Mouse (Mus musculus) ES-CJ7 (cell line): ENCODE measurements around the gene Spa17.

Experiments
- DNase-seq: peaks from one replicate; pipeline ENCODE4 v3.0.0; 2011; ENCODE audit warnings: low read depth, low spot score

Spa17 gene

GRCm38 (mm10) chr9:37616770-37617169 lies 3.2 kb upstream of the Spa17 start:
- peak; percentile 51 for DNase-seq

DNA sequence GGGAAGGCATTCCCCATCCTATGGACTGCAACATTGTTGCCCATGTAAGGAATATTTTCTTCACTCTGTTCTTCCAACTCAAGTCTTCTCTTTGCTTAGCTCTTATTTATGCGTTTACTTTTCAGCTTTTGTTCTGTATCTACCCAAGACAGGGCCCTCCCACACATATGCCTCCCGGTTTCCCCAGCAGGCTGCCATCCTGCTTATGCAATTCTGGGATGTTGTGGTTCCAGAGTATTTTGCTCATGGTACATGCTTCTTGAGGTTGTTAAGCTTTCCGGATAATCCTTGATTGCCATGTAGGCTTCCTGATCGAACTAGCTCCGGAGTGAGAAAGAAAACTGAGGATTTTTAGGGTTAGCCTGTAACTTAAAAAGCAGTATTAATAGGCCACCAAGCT lies 1.7 kb upstream of the Spa17 start:
- DNase-seq = no peak

GRCm38 (mm10) chr9:37614316-37614715 lies 794 bp upstream of the Spa17 start:
- no peak for DNase-seq

- DNase-seq = no peak
Measured at GRCm38 (mm10) chr9:37613911-37614280, 374 bp upstream of the Spa17 start.

- DNase-seq = no peak
Measured at GRCm38 (mm10) chr9:37609558-37609957, 4.0 kb downstream of the Spa17 start.

- no peak for DNase-seq
Measured at GRCm38 (mm10) chr9:37605089-37605488, 8.4 kb downstream of the Spa17 start.

DNA sequence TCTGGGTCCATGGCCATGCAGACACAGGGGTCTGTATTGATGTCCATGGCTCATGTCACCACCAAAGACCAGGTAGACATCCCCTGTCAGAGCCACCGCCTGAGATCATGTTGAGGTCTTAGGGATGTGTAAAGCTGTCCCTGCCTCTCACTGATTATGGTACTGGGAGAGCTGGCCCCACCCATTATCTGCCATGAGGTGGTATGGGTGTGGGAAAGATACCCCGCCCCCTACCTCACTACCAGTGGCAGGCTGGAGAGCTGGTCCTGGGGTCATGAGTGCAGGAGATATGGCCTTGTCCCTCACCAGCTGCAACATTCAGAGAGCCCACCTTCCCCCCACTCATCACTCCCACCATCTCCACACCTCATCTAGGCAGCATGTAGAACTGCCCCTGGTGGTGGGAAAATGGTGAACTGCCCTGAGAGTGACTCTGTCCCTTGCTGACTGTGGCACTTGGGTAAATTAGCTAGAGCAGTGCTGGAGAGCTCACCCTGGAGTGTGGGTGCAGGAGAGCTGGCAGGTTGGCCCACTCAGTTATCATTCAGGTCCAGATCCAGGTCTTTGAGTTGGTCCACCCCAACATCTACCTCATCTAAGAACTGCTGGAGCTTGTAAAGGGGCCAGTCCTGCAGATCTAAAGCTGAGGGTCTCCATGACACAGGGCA lies 12.8 kb downstream of the Spa17 start:
- DNase-seq = no peak

- DNase-seq = no peak
Measured at GRCm38 (mm10) chr9:37598637-37599036, 14.9 kb downstream of the Spa17 start.

DNA sequence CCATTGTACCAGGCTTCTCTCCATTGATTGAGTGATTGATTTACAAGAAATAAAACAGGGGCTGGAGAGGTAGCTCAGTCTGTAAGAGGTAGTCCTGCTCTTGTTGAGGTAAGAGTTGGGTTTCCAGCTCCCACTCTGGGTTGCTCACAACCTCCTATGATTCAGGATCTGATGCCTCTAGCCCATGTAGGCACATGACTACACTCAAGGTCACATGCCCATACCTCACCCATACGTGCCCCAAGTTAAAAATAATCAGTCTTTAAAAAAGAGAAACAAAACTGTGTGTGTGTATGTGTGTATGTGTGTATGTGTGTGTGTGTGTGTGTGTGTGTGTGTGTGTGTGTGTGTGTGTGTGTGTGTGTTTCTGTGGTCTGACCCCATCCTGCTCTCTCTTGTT lies 18.0 kb downstream of the Spa17 start:
- no peak for DNase-seq

- DNase-seq = no peak
Measured at GRCm38 (mm10) chr9:37593690-37594089, 19.8 kb downstream of the Spa17 start.

- no peak for DNase-seq
Measured at GRCm38 (mm10) chr9:37592633-37593032, 20.9 kb downstream of the Spa17 start.

- DNase-seq = no peak
Measured at GRCm38 (mm10) chr9:37592025-37592424, 21.5 kb downstream of the Spa17 start.

DNA sequence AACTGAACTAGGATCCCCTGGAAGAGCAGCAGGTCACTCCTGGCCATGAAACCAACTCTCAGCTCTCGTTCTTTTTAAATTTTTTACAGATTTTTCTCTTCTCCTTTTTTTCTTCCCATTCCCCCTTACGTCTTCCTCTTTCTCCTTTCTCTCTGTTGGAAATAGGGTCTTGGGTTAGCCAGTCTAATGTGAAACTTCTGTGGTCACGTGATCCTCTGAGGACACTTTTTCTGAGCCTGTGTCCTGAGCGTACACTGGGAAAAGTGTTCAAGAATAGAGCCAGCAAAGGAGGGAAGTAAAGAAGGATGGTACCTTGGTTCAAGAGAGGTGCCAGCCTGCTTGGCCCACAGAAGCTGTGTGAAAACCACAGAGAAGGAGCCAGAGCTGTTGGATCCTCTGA lies 23.1 kb downstream of the Spa17 start:
- no peak for DNase-seq

- no peak for DNase-seq
Measured at GRCm38 (mm10) chr9:37586718-37587117, 26.8 kb downstream of the Spa17 start.

DNA sequence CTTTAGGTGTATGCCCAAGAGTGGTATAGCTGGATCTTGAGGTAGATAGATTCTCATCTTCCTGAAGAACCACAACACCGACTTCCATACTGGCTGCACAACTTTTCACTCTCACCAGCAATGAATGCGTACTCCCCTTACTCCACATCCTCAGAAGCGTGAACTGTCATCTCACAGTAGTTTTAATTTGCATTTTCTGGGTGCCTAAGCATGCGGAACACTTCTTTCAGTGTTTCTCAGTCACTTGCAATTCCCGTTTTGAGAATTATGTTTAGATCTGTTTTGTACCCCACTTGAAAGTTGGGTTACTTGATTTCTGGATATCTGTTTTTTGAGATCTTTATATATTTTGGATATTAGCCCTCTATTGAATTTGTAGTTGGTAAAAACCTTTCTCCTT lies 29.9 kb downstream of the Spa17 start:
- no peak for DNase-seq

DNA sequence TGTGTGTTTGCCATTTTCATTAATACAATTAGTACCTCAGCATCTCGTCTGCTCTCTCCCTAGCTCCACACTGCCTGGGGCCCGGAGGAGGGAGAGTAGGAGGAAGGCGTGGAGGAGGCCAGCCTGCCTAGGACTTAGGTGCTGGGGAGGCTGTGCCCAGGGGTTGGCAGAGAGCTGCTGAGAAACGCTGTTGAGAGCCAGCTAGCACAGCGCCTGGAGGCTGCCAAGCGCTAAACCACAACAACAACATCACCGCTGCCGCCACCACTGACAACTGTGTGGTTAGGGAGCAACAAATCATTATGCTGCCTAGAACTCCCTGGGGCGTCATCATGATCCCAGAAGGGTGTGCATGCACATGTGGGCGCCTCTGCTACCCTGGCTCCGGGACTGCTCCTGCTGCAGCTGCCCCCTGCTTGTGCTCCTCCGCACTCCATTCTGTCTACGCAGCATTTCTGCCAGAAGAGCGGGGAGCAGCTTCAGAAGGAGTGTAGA lies 37.0 kb downstream of the Spa17 start:
- DNase-seq = no peak

- no peak for DNase-seq
Measured at GRCm38 (mm10) chr9:37572204-37572876, 41.2 kb downstream of the Spa17 start.

- DNase-seq = no peak
Measured at GRCm38 (mm10) chr9:37569231-37569835, 44.2 kb downstream of the Spa17 start.

DNA sequence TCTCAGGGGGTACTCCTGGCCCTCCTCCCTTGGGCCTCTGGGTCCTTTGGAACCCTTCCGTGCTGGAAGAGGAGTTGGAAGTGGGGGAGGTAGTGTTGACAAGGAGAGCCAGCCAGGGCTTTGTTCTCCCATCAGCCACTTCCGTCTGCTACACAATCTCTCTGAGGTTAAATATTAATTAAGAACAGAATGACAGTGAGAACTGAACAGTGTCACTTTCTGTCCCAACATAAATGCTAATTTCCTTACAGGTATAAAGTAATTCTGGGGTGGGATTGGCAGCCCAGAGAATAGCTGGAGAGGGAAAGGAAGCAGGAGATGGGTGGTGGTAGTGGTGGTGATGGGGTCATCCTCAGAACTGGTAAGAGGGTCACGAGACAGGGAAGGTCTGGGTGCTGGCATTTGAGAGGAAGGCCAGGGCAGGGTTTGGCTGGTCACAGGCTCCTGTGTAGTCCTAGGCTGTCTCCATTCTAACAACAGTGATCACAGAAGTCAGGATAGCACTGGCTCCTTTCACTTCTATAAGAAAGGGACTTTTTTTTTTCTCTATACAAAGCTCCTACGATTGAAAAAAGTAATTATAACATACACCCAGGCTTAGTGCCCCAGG lies 44.8 kb downstream of the Spa17 start:
- no peak for DNase-seq

GRCm38 (mm10) chr9:37567892-37568604 lies 45.5 kb downstream of the Spa17 start:
- DNase-seq = no peak

GRCm38 (mm10) chr9:37567454-37567853 lies 46.1 kb downstream of the Spa17 start:
- DNase-seq = no peak

GRCm38 (mm10) chr9:37567019-37567418 lies 46.5 kb downstream of the Spa17 start:
- DNase-seq = no peak
